Mouse (Mus musculus): Measurements from ENCODE around the gene Ppp1ca. TPM values are rescaled to one million over a fixed set of nuclear protein-coding genes. Genes with fewer than 3 reads are reported as not detected.
A peak's percentile ranks its signal among the peaks of the same experiment; 100 is the strongest.

Ppp1ca gene
- polyA plus RNA-seq, 1 experiment from 2014 or later, result 866 TPM

- Histone ChIP-seq H3K9ac (ENCODE audit: low read length) (no peak overlapping the region), H3K4me1 (ENCODE audit: control insufficient read depth, insufficient read depth, low read length) (peaks cover 12% of the 10 kb centered on the region), H3K27me3 (ENCODE audit: control insufficient read depth, insufficient read depth, low read length) (no peaks in the 10 kb centered on the region), H3K4me3 (ENCODE audit: low read length) (no peak overlapping the region), H3K4me2 (ENCODE audit: low read depth, low read length) (no peak overlapping the region), H3K9me3 (replicated peaks; ENCODE audit: control insufficient read depth, low read length) (no peaks in the 10 kb centered on the region), H3K27ac (ENCODE audit: low read length) (no peak overlapping the region), H3K36me3 (ENCODE audit: control insufficient read depth, insufficient read depth) (peaks cover 19% of the 10 kb centered on the region)
- no peak for ATAC-seq (replicated peaks; ENCODE audit: extremely low read depth, insufficient read depth, low FRiP score)
- whole genome bisulfite sequencing, result 87% methylated on average over 8 of the region's 8 CpGs
Observed at GRCm38 (mm10) chr19:4152445-4153231, 39.2 kb upstream of the Ppp1ca start.

- 56% methylated on average over 11 of the region's 11 CpGs for WGBS
- H3K4me3 ChIP-seq (ENCODE audit: low read length), result no peak within 1 kb of the TSS; the same call in 1 of the 2 replicates
- H3K9me3 ChIP-seq (replicated peaks; ENCODE audit: control insufficient read depth, low read length), result no peaks in the 10 kb centered on the region
- H3K36me3 ChIP-seq (ENCODE audit: control insufficient read depth, insufficient read depth), result peaks cover 20% of the 10 kb centered on the region
- H3K27ac ChIP-seq (ENCODE audit: low read length), result no peak within 1 kb of the TSS
- no peak within 1 kb of the TSS for H3K9ac ChIP-seq (ENCODE audit: low read length)
- no peaks in the 10 kb centered on the region for H3K27me3 ChIP-seq (ENCODE audit: control insufficient read depth, insufficient read depth, low read length)
- peaks cover 12% of the 10 kb centered on the region for H3K4me1 ChIP-seq (ENCODE audit: control insufficient read depth, insufficient read depth, low read length)
- no peak for ATAC-seq (replicated peaks; ENCODE audit: extremely low read depth, insufficient read depth, low FRiP score)
- no peak within 1 kb of the TSS for H3K4me2 ChIP-seq (ENCODE audit: low read depth, low read length)
Observed at GRCm38 (mm10) chr19:4153232-4153654, 38.6 kb upstream of the Ppp1ca start, which contains the start of gene Ptprcap. Gene Ptprcap (plus strand): TSS chr19:4153604.

DNA sequence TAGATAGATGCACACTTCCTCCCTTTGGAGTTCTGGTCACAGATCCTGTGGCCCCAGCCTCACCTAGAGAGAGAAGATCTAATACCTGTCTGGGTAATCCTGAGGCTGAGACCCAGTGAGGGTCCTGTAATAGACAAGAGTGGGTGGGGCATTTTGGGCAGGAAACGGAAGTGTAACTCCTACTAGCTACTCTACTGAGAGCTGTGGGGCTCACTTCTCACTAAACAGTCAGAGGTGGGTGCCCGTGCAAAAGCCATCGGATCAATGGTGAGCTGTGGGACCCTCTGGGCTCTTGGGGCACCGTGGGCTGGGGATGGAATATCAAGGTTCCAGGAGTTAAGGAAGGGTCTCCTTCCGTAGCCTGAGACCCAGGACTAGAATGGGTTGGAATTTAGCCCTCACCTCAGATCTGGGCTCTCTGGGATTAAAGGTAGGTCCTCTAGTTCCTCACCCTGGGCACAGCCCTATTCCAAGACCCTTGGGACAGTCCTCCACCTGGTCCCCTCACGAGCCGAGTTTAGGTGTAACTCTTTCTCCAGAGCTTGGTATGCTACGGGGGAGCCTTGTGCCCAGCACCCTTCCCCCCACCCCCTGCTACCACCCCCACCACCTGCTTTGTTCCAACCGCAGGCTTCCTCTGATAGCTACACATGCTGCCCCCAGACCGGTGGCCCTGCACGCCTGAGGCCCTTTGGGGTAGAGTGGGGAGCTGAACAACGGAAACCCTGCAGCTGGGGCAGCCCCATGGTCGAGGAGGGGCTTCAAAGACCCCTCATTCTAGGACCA is 37.2 kb upstream of the Ppp1ca start:
- Histone ChIP-seq H3K9ac (ENCODE audit: low read length) (peak overlapping the region; percentile 51), H3K9me3 (replicated peaks; ENCODE audit: control insufficient read depth, low read length) (no peaks in the 10 kb centered on the region), H3K27me3 (ENCODE audit: control insufficient read depth, insufficient read depth, low read length) (no peaks in the 10 kb centered on the region), H3K27ac (ENCODE audit: low read length) (peak overlapping the region; percentile 41), H3K36me3 (ENCODE audit: control insufficient read depth, insufficient read depth) (peaks cover 28% of the 10 kb centered on the region), H3K4me1 (ENCODE audit: control insufficient read depth, insufficient read depth, low read length) (peaks cover 6% of the 10 kb centered on the region), H3K4me3 (ENCODE audit: low read length) (peak overlapping the region; percentile 32), H3K4me2 (ENCODE audit: low read depth, low read length) (0 out of 2 replicates have a peak overlapping the region, but pooled peaks have one; percentile 5)
- no peak for ATAC-seq (replicated peaks; ENCODE audit: extremely low read depth, insufficient read depth, low FRiP score)
- 63% methylated on average over 13 of the region's 13 CpGs for WGBS

DNA sequence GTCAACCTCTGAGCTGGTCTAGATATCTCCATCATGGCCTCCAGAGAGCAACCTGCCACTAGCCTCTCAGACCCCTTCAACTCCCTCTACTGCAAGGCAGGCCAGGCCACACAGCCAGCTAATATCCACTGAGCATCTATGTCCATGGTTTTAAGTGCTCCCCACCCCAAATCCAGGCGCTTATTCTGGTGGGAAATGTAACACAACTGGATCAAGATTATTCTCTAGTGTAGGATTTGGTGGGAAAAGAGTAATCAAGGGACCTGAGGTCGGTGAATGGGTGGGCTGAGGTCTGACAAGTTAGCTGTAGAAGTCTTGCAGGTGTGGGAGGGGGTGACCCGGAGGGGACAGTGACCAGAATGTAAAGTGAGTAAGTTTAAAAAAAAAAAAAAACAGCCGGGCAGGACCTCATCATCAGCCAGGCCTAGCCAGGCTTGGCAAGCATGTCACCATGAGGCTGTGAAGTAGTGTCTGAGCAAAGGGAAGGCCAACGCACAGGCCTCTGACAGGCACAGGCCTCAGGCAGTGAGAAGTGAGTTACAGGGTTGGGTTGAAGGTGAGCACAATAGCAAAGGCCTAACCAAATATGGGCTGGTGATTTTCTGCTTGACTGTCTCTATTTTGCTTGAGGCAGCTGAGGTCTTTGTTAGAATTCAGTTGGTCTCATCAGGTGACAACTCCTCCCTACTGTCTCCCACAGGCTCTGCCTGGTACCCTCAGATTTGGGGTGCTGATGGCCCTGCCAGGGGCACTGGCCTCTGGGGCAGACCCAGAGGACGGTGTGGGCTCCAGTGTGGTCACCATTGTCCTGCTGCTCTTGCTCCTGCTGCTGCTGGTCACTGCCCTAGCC is 36.4 kb upstream of the Ppp1ca start:
- H3K27ac ChIP-seq (ENCODE audit: low read length), result no peak overlapping the region; the same call in 1 of the 2 replicates
- ATAC-seq (replicated peaks; ENCODE audit: extremely low read depth, insufficient read depth, low FRiP score), result no peak

DNA sequence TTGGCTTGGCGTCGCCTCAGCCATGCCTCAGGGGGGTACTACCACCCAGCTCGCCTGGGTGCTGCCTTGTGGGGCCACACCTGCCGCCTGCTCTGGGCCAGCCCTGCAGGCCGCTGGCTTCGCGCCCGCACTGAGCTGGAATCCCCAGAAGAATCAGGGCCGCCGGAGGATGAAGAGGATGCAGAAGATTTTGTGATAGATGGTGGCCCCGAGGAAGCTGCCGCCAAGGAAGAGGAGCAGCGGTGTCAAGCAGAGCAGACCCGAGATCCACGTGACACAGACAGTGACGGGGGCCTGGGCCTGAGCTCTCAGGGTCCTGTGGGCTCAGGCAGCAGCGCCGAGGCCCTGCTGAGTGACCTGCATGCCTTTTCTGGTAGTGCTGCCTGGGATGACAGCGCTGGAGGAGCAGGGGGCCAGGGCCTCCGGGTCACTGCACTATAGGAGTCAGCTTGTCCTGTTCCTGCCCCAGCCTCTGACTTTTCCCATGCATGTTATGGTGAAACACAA is 35.7 kb upstream of the Ppp1ca start:
- Histone ChIP-seq H3K9me3 (replicated peaks; ENCODE audit: control insufficient read depth, low read length) (no peaks in the 10 kb centered on the region), H3K4me1 (ENCODE audit: control insufficient read depth, insufficient read depth, low read length) (0 out of 2 replicates have a peak, but pooled peaks cover 4% of the 10 kb centered on the region), H3K9ac (ENCODE audit: low read length) (peak overlapping the region; percentile 41; the same call in 1 of the 2 replicates), H3K27me3 (ENCODE audit: control insufficient read depth, insufficient read depth, low read length) (no peaks in the 10 kb centered on the region), H3K4me2 (ENCODE audit: low read depth, low read length) (peak overlapping the region; percentile 7), H3K4me3 (ENCODE audit: low read length) (peak overlapping the region; percentile 32), H3K36me3 (ENCODE audit: control insufficient read depth, insufficient read depth) (peaks cover 28% of the 10 kb centered on the region), H3K27ac (ENCODE audit: low read length) (no peak overlapping the region; the same call in 1 of the 2 replicates)
- no peak for ATAC-seq (replicated peaks; ENCODE audit: extremely low read depth, insufficient read depth, low FRiP score)
- 67% methylated on average over 20 of the region's 20 CpGs for WGBS

More for the DNA sequence above, 36.4 kb upstream of the Ppp1ca start:
- 73% methylated on average over 6 of the region's 6 CpGs for WGBS
- Histone ChIP-seq H3K9me3 (replicated peaks; ENCODE audit: control insufficient read depth, low read length) (no peaks in the 10 kb centered on the region), H3K27me3 (ENCODE audit: control insufficient read depth, insufficient read depth, low read length) (no peaks in the 10 kb centered on the region), H3K9ac (ENCODE audit: low read length) (peak overlapping the region; percentile 41; the same call in 1 of the 2 replicates), H3K36me3 (ENCODE audit: control insufficient read depth, insufficient read depth) (peaks cover 30% of the 10 kb centered on the region), H3K4me1 (ENCODE audit: control insufficient read depth, insufficient read depth, low read length) (0 out of 2 replicates have a peak, but pooled peaks cover 4% of the 10 kb centered on the region), H3K4me3 (ENCODE audit: low read length) (peak overlapping the region; percentile 32), H3K4me2 (ENCODE audit: low read depth, low read length) (peak overlapping the region; percentile 7)

GRCm38 (mm10) chr19:4156771-4157170 is 35.1 kb upstream of the Ppp1ca start:
- H3K4me3 ChIP-seq (ENCODE audit: low read length), result no peak overlapping the region

DNA sequence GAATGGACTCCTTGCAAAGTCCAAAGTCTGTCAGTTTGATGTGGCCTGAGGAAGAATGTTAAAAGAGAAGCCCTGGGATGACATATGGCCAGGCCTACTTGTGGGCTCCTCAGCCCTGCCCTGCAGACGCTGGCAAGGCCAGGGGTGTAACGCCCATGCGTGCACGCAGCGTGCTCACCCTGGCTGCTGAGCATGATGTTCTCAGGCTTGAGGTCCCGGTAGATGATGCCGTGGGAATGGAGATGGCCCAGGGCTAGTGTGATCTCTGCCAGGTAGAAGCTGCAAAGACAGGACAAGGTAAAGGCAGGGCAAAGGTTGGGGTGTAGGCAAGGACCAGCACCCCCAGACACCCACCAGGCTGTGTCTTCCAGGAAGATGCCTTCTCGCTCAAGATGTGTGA is 32.8 kb upstream of the Ppp1ca start:
- WGBS, result 94% methylated on average over 8 of the region's 8 CpGs
- no peak overlapping the region for H3K9ac ChIP-seq (ENCODE audit: low read length)
- H3K4me1 ChIP-seq (ENCODE audit: control insufficient read depth, insufficient read depth, low read length), result peaks cover 10% of the 10 kb centered on the region
- no peak for ATAC-seq (replicated peaks; ENCODE audit: extremely low read depth, insufficient read depth, low FRiP score)
- no peak overlapping the region for H3K4me2 ChIP-seq (ENCODE audit: low read depth, low read length)
- H3K4me3 ChIP-seq (ENCODE audit: low read length), result no peak overlapping the region
- no peaks in the 10 kb centered on the region for H3K27me3 ChIP-seq (ENCODE audit: control insufficient read depth, insufficient read depth, low read length)
- peaks cover 26% of the 10 kb centered on the region for H3K36me3 ChIP-seq (ENCODE audit: control insufficient read depth, insufficient read depth)
- H3K9me3 ChIP-seq (replicated peaks; ENCODE audit: control insufficient read depth, low read length), result no peaks in the 10 kb centered on the region
- no peak overlapping the region for H3K27ac ChIP-seq (ENCODE audit: low read length)

More at GRCm38 (mm10) chr19:4156771-4157170, 35.1 kb upstream of the Ppp1ca start:
- no peaks in the 10 kb centered on the region for H3K27me3 ChIP-seq (ENCODE audit: control insufficient read depth, insufficient read depth, low read length)
- peaks cover 30% of the 10 kb centered on the region for H3K36me3 ChIP-seq (ENCODE audit: control insufficient read depth, insufficient read depth)
- no peak overlapping the region for H3K9ac ChIP-seq (ENCODE audit: low read length)
- WGBS, result 89% methylated on average over 12 of the region's 12 CpGs
- H3K4me2 ChIP-seq (ENCODE audit: low read depth, low read length), result no peak overlapping the region
- no peak for ATAC-seq (replicated peaks; ENCODE audit: extremely low read depth, insufficient read depth, low FRiP score)
- no peak overlapping the region for H3K27ac ChIP-seq (ENCODE audit: low read length)
- H3K9me3 ChIP-seq (replicated peaks; ENCODE audit: control insufficient read depth, low read length), result no peaks in the 10 kb centered on the region
- H3K4me1 ChIP-seq (ENCODE audit: control insufficient read depth, insufficient read depth, low read length), result 0 out of 2 replicates have a peak, but pooled peaks cover 2% of the 10 kb centered on the region
